8 mouse cellular contexts compared by ENCODE assay signal in genomic region chr5:64159065-64159780, GRCm38 (mm10). TPM values are rescaled to one million over a fixed set of nuclear protein-coding genes. Genes with fewer than 3 reads are reported as not detected.
DNase-seq lines count a peak whose midpoint lies in the region; ATAC-seq and TF ChIP-seq lines count a peak whose summit lies in the region.

No protein-coding gene starts in this region.

- H3K27me3 ChIP-seq in stomach, embryonic 15.5 days (replicated peaks), result 0 out of 2 replicates have a peak, but pooled peaks cover 4% of the 10 kb centered on the region

- peak; percentile 14; the same call in 1 of the 2 replicates for ATAC-seq in stomach, embryonic 15.5 days (ENCODE audit: insufficient read depth, low FRiP score, low read depth)

- no peak for TF ChIP-seq CTCF in left cerebral cortex, adult 2 months (IDR thresholded peaks at IDR 0.05)

- peak overlapping the region; percentile 97 for H3K4me2 ChIP-seq in stomach, embryonic 15.5 days

- peak overlapping the region; percentile 66 for H3K9ac ChIP-seq in stomach, embryonic 15.5 days

- intact Hi-C loops in left cerebral cortex, adult 2 months (cut with DNase I), result loop anchor here (5.0 kb wide), 1 partner anchor 252 kb away; no protein-coding TSS in a partner anchor

- 1% methylated on average over 39 of the region's 39 CpGs for WGBS in stomach, embryonic 15.5 days

- peak overlapping the region; percentile 63 for H3K4me3 ChIP-seq in brown adipose tissue, adult 24 weeks (ENCODE audit: insufficient read depth, low read depth, low read length)
- H3K4me3 ChIP-seq in left cerebral cortex, adult 2 months, result peak overlapping the region; percentile 68
- peak overlapping the region; percentile 81 for H3K4me3 ChIP-seq in stomach, embryonic 15.5 days (replicated peaks)

- peak; percentile 52 for DNase-seq in layer of hippocampus, adult 11-12 months (ENCODE audit: low spot score)
- DNase-seq in layer of hippocampus, adult 9-10 months (ENCODE audit: low spot score), result no peak
- DNase-seq in frontal cortex, postnatal 14 days (ENCODE audit: low spot score in 2 of 2), result peak; percentile 18 to 25
- peak; percentile 51 to 62 for DNase-seq in left cerebral cortex, adult 2 months (ENCODE audit: extremely low spot score in 1 of 2, low spot score in 2 of 2)
- DNase-seq in mesoderm, embryonic 11.5 days (ENCODE audit: low read depth, low spot score), result peak; percentile 37
- DNase-seq in urinary bladder, postnatal 10 days (ENCODE audit: low spot score), result no peak

- no peaks in the 10 kb centered on the region; the same call in 1 of the 2 replicates for H3K4me1 ChIP-seq in brown adipose tissue, adult 24 weeks (ENCODE audit: control insufficient read depth, insufficient read depth, insufficient read length, low read length)
- peaks cover 10% of the 10 kb centered on the region for H3K4me1 ChIP-seq in stomach, embryonic 15.5 days

- H3K36me3 ChIP-seq in stomach, embryonic 15.5 days, result no peaks in the 10 kb centered on the region

- no peaks in the 10 kb centered on the region for H3K9me3 ChIP-seq in stomach, embryonic 15.5 days

- no peak overlapping the region for H3K27ac ChIP-seq in brown adipose tissue, adult 24 weeks (replicated peaks; ENCODE audit: low read depth, low read length)
- H3K27ac ChIP-seq in left cerebral cortex, adult 2 months, result peak overlapping the region; percentile 89
- no peak overlapping the region for H3K27ac ChIP-seq in stomach, embryonic 15.5 days

RNA-seq across cellular contexts. Expression of gene Tbc1d1, which starts 3.1 kb away (rescaled TPM):
- polyA plus RNA-seq in brown adipose tissue, adult 24 weeks (2012; ENCODE audit: insufficient read depth, insufficient read length, missing spikeins), result 5.6 and 7.8 TPM in 2 replicates
- total RNA-seq in left cerebral cortex, adult 2 months (2021), result 10 to 100 TPM; 20.2 to 24.6 TPM
- 28.9 and 33.3 TPM in 2 replicates for polyA plus RNA-seq in stomach, embryonic 15.5 days (2015; fragmentation: Nextera tagmentation; extraction: Ambion mirVana)

Comparison
In these comparisons a context has a peak if more than half of its experiments do, and no peak if none do; other contexts are left out.
1. DNase-seq: peak in layer of hippocampus, adult 11-12 months (single experiment), frontal cortex, postnatal 14 days (2 of 2), left cerebral cortex, adult 2 months (2 of 2) and mesoderm, embryonic 11.5 days (single experiment); none in layer of hippocampus, adult 9-10 months (single experiment) and urinary bladder, postnatal 10 days (single experiment).
2. Peak in every context shown above with its lines, with median percentiles within 50 percentile points of each other: H3K4me3 ChIP-seq.